Mouse (Mus musculus) cerebral cortex, adult 2 months (tissue): ENCODE measurements around the gene Nisch.

Source experiments
- WGBS: fragments of 180-500 bp; shearing (Covaris S2); methylation state at CpG from one replicate; pipeline ENCODE4 v1.1.7; 2018; 5-methylcytosine and 5-hydroxymethylcytosine counted together

Nisch gene

GRCm38 (mm10) chr14:31215157-31216002 lies 1.4 kb downstream of the Nisch start:
- WGBS = 38% methylated on average over 15 of the region's 15 CpGs

GRCm38 (mm10) chr14:31214684-31215083 lies 2.1 kb downstream of the Nisch start:
- 80% methylated on average over 3 of the region's 3 CpGs for WGBS

- 80% methylated on average over 8 of the region's 8 CpGs for WGBS
These were observed 2.9 kb downstream of the Nisch start for GRCm38 (mm10) chr14:31213868-31214267.

- WGBS = 91% methylated on average over 3 of the region's 3 CpGs
These were observed 4.2 kb downstream of the Nisch start for GRCm38 (mm10) chr14:31212499-31212898.

- WGBS = 95% methylated on average over 6 of the region's 6 CpGs
These were observed 4.9 kb downstream of the Nisch start for GRCm38 (mm10) chr14:31211854-31212253.

- WGBS = 80% methylated on average over 4 of the region's 4 CpGs
These were observed 7.6 kb downstream of the Nisch start for GRCm38 (mm10) chr14:31209133-31209557.

GRCm38 (mm10) chr14:31208084-31208483 lies 8.7 kb downstream of the Nisch start, which contains the start of gene Tnnc1:
Tnnc1 (plus strand) TSS chr14:31208312.
- WGBS = 74% methylated on average over 2 of the region's 2 CpGs

- 59% methylated on average over 13 of the region's 13 CpGs for whole genome bisulfite sequencing
These were observed 9.5 kb downstream of the Nisch start for GRCm38 (mm10) chr14:31207070-31207830.

GRCm38 (mm10) chr14:31206472-31206981 lies 10.2 kb downstream of the Nisch start:
- WGBS = under 1% methylated on average over 47 of the region's 48 CpGs

- WGBS = under 1% methylated on average over 39 of the region's 39 CpGs
These were observed 10.9 kb downstream of the Nisch start for GRCm38 (mm10) chr14:31205562-31206467.

- WGBS = 7% methylated on average over 8 of the region's 8 CpGs
These were observed 11.5 kb downstream of the Nisch start for GRCm38 (mm10) chr14:31205244-31205561.

GRCm38 (mm10) chr14:31204844-31205243 lies 11.9 kb downstream of the Nisch start:
- 51% methylated on average over 4 of the region's 4 CpGs for WGBS

GRCm38 (mm10) chr14:31200038-31200437 lies 16.7 kb downstream of the Nisch start:
- WGBS = 81% methylated on average over 3 of the region's 3 CpGs

GRCm38 (mm10) chr14:31199599-31199998 lies 17.1 kb downstream of the Nisch start:
- 76% methylated on average over 7 of the region's 7 CpGs for WGBS

GRCm38 (mm10) chr14:31197547-31198516 lies 18.9 kb downstream of the Nisch start:
- 32% methylated on average over 16 of the region's 16 CpGs for WGBS

- WGBS = 87% methylated on average over 4 of the region's 4 CpGs
These were observed 21.2 kb downstream of the Nisch start for GRCm38 (mm10) chr14:31195521-31195920.

GRCm38 (mm10) chr14:31194891-31195513 lies 21.7 kb downstream of the Nisch start:
- whole genome bisulfite sequencing = 23% methylated on average over 14 of the region's 14 CpGs

- 58% methylated on average over 2 of the region's 2 CpGs for WGBS
These were observed 22.3 kb downstream of the Nisch start for GRCm38 (mm10) chr14:31194441-31194840.

- WGBS = 42% methylated on average over 7 of the region's 7 CpGs
These were observed 23.0 kb downstream of the Nisch start for GRCm38 (mm10) chr14:31193791-31194190.

GRCm38 (mm10) chr14:31191936-31192335 lies 24.8 kb downstream of the Nisch start:
- WGBS = 26% methylated on average over 2 of the region's 2 CpGs
